Mouse (Mus musculus) yolk sac, embryonic 10.5 days (tissue): ENCODE data around the gene Erp29.
A peak's percentile ranks its signal among the peaks of the same experiment; 100 is the strongest.

ENCODE experiments used
- DNase-seq: peaks from one replicate; pipeline ENCODE4 v3.0.0-alpha.2; 2017; ENCODE audit warnings: low spot score

The Erp29 gene

GRCm38 (mm10) chr5:121449976-121450375, 2.3 kb downstream of the Erp29 start:
- DNase-seq = no peak

- no peak for DNase-seq
These were observed 3.9 kb downstream of the Erp29 start for GRCm38 (mm10) chr5:121448450-121448849.

DNA sequence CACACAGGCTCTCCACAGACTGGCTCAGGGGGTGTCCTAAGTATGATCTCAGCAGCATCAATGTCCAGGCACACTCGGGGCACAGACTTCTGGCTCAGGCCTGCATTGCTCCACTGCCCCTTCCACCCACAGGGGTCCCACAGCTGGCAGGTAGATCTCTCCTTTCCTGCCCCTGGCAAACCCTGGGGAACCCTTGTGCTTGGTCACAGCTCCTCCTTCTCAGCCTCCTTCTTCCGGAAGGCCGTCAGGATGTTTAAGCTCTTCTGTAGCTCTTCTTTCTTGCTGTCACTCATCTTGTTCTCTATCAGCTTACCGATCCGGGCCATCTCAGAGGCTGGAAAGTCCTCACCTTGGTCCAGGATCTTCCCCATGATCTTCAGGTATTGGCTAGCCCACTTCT, 7.4 kb downstream of the Erp29 start:
- no peak for DNase-seq

DNA sequence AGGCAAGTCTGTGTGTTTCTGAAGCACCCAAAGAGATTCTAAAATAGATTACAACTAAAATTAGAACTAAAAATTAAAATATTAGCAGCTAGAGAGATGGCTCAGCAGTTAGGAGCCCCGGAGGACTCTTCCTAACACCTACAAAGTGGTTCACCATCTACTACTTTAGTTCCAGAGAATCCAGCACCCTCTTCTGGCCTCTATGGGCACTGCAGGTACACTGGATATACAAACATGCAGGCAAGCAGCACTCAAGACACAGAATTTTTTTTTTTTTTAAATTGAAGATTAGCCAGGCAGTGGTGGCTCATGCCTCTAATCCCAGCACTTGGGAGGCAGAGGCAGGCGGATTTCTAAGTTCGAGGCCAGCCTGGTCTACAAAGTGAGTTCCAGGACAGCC, 8.8 kb downstream of the Erp29 start:
- no peak for DNase-seq

- DNase-seq = no peak
These were observed 13.6 kb downstream of the Erp29 start for GRCm38 (mm10) chr5:121438756-121439155.

DNA sequence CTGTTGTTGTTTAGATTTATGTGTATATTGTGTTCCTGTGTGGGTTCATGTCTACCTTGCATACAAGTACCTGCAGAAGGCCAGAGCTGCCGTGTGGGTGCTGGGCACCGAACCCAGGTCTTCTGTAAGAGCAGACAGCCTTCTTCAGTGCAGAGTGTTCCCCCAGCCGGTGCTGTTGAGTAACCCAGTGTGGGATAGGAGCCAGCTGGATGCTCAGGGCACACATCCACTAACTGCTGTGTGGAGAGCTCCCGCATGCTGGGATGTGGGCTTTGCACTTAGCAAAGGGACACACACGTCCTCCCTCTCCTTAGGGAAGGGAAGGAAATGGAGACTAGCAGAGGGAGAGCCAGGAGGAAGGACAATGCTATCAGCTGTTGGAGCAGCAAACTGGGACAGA, 14.2 kb downstream of the Erp29 start:
- no peak for DNase-seq

DNA sequence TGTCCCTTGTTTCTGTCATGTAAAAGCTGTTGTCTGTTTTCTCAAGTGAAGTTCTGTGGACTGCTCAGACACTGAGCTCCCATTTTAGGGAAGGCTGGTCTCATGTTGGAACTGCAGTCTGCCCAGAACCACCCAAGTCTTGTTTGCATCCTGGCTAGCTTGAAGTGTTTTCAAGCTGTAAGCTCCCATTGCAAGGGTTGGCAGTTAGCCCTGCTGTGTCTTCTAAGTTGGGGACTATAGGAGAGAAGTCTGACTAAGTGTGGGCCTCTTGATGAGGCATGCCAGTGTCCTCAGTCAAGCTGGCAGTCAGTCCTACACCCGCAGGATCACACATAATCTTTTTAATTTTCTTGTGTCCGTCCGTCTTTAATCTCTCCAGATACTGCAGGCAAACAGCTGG, 23.4 kb downstream of the Erp29 start:
- DNase-seq = no peak

DNA sequence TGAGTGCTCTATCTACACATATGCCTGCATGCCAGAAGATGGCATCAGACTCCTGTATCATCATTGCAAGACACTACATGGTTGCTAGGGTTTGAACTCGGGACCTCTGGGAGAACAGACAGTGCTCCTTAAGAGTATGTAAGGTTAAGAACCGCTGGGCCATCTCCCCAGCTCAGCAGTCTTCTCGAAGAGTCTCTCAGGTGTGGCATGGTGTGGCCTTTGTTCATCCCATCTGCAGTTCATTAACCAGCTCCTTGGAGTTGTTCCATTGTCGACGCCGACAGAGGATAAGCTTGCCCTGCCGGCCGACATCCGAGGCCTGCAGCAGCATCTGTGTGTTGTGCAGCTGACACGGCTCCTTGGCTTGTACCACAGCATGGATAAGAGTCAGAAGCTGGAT, 29.0 kb downstream of the Erp29 start:
- peak; percentile 67 for DNase-seq

DNA sequence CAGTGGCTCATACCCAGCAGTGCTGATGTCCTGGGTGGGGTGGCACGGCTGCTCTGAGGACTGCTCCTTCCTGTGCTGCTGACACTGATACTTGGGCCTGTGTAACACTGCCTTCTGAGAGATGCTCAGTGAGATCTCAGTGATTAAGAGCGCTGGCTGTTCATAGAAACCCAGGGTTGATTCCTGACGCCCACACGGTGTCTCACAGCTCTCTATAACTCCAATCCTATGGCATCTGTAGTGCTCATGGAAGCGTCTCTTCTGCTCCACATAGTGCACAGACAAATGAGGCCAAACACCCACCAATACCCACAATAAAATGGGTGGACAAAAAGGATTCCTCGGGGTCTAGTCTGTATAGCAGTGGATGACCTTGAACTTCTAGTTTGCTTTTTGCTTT, 29.5 kb downstream of the Erp29 start:
- DNase-seq = no peak

DNA sequence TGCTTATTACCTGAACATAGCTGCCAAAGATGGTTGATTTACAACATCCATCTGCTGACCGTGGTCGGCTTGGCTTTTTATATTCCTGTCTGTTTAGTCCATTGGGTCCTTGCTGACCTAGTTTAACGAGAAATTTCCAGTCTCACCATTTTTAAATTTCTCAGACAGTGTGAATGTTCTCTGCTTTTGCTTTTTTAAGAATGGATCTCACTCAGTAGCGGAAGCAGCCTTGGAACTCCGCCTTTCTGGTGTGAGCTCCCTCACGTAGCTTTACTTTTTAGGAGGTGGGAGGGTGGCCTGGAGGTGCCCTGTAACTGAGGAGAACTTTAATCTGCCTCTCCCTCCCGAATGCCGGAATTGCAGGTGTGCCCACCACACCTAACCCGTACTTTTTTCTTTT, 31.6 kb downstream of the Erp29 start:
- DNase-seq = no peak

GRCm38 (mm10) chr5:121410975-121411374, 41.3 kb downstream of the Erp29 start:
- DNase-seq = peak; percentile 41

- peak; percentile 52 for DNase-seq
These were observed 44.5 kb downstream of the Erp29 start for GRCm38 (mm10) chr5:121407856-121408255.

DNA sequence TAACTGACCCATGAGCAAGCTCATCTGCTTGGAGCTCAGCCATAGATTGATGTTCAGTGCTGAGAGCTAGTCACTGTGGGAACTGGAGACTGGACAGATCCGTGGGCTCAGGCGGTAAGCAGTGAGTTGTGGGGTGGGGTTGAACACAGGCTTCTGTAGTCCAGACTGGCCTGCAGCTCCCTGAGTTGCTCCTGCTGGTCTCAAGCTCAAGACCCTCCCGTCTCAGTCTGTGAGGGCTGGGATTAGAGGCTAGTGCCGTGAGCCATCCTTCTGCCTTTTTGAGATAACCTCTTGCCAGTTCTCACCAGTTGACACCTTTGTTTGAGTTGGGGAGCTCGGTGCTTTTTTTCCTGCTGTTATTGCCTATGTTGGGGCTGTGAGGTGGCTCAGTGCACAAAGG, 51.5 kb downstream of the Erp29 start:
- no peak for DNase-seq

- DNase-seq = no peak
These were observed 52.2 kb downstream of the Erp29 start for GRCm38 (mm10) chr5:121400064-121400463.

- no peak for DNase-seq
These were observed 52.8 kb downstream of the Erp29 start for GRCm38 (mm10) chr5:121399540-121399939.

DNA sequence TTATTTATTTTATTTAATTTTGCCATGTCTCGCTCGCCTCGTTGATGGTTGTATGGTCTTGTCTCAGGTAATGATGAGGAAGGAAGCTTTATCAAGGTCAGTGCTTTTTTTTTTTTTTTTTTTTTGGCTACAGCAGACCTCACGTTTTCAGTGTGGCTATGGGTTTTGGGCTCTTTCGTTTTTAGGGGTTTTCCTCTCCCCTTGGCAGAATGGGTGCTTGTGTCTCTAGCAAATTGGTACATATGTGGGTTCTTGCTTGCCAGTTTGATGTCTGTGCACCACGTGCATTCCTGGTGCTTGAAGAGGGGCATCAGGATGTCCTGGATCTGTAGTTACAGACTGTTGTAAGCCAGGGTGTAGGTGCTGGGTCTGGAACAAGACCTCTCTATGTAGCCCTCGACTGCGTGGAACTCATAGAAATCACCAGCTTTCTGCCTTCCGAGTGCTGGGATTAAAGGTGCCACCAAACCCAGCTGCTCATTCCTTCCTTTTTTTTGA, 53.3 kb downstream of the Erp29 start:
- DNase-seq = no peak

DNA sequence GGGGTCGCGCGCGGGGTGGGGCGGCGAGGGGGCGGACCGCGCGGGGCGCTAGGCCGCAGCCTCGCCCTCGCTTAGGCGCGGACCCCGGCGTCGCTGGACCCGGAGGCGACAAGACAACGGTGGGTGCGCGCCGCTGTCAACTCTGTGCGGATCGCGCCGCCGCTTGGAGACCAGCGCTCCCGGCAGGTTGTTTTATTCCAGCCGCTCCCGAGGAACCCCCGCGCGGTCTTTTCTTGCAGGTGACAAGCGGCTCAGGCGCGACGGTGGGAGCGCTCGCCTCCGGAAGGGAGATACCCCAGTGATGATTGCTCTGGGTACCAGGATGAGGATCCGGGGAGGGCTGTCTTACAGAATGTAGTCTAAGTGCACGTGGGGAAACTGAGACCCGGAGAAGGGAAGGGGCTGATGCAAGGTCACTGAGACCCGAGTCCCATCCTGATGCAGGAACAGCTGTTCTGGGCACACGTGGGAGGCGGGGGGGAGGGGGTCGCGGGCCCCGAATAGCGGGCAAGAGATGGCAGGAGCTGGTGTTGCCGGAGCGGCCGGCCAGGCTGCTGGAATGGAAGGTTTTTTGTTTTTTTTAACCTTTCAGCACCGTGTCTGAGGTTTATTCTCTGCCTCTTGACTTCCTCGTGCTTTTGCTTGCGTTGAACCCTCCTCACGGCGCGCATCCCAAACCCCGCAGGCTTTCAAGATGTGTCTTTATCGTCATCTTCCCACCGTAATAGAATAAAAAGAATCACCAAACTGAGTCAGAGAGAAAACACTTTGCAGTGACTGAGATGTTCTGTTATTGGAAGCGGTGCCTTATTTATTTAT, 54.0 kb downstream of the Erp29 start:
- peak; percentile 53 for DNase-seq

DNA sequence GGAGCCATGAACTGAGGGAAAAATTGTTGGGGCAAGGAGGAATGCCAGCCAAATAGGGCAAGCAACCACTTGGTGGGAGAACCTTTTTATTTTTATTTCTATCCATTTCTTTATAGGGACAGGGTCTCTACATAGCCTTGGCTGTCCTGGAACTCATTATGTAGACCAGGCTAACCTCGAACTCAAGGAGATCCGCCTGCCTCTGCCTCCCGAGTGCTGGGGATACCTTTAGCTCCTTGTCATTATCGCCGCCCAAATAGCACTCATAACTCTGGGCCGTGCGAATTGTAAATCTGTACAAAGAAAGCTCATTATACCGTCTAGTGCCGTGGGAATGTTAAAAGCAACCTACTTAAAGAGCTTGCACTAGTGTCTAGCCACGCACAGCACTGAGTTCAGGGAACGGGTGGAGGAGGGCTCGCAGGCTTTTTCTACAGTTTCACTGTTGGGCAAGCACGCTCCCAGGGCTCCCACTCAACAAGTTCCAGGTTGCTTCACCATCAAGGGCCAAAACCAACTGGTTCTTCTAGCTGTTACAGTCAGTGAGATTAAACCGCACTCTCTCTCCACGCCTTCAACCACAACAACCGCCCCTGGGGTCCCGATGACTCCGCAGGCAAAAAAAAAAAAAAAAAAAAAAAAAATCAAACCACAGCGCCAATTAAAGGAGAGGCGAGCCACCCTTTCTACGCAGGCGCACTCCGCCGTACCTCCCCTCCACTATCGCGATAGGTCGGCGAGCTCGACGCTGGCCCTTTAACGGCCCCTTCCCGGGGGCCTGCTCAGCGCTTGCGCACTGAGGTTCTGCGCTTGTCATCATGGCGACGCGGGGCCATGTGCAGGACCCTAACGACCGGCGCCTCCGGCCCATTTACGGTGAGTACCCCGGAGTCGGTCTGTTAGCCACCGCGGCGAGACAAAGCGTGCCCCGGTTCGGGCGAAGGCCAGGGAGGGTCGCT, 54.8 kb downstream of the Erp29 start, which contains the start of gene Naa25:
Gene Naa25 (plus strand): TSS at position 750 of the 959 bp plus-strand sequence.
- DNase-seq = peak; percentile 93

- no peak for DNase-seq
These were observed 56.7 kb downstream of the Erp29 start for GRCm38 (mm10) chr5:121395621-121396020.

DNA sequence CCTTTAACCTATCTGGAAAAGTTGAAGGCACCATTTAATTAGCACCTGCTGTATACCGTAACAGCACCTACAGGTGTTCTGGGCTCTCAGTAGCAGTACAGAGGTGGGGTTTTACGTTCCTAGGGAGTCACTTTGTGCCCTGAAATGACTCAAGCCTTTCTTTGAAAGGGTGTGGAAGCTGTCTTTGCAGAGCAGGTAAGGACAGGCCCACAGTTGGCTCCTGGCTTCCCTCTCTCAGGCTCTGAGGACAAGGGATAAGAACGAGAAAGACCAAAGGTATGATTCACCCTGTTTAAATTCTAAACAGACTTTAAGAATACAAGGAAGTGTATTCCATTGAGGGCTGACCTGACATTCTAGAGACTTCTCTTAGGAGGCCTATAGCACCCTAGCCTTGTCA, 58.9 kb downstream of the Erp29 start:
- DNase-seq = no peak

DNA sequence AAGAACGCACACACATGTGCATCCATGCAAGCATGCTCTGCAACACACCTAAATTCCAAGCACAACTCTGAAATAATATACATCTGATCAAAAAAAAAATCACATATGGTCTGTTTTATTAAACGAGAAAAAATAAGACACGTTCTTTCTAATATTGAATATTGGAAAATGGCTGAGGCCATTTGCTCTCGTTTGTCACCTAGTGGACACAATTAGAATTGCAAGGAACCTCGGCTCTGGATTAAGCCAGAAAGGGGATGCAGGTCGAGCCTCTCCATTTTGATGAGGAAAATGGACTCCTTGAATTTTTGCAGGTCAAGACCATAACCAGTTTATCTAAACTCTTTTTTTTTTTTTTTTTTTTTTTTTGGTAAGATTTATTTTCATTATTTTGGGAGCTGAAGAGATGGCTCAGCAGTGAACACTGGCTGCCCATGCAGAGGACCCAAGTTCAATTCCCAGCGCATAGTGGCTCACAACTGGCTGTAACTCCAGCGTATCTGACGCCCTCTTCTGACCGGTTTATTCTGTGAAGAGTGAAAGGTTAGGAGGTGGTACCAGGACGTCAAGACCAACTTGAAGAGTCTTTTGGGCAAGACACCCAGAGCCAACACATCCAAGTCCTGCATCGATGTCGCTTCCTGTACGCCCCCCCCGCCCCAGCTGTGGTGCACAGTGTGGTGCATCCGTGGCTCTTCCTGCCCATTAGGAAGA, 59.5 kb downstream of the Erp29 start:
- no peak for DNase-seq

GRCm38 (mm10) chr5:121389691-121390090, 62.6 kb downstream of the Erp29 start:
- DNase-seq = no peak
